Mouse (Mus musculus) hindbrain, embryonic 11.5 days (tissue): ENCODE data around the gene Nit1. TPM values are rescaled to one million over a fixed set of nuclear protein-coding genes. Genes with fewer than 3 reads are reported as not detected.

Experiments used
- ATAC-seq: fragments of 200-750 bp; cut with Nextera tagmentation; 2 replicates; pipeline ENCODE4 v1.8.0; 2017; ENCODE audit warnings: mild to moderate bottlenecking, moderate TSS enrichment, moderate library complexity; ENCODE audit not compliant: low FRiP score
- DNase-seq: peaks from one replicate; pipeline ENCODE4 v3.0.0-alpha.2; 2015; ENCODE audit warnings: low spot score
- H3K27ac ChIP-seq: fragments of 300-500 bp; sonication (generic); 2 replicates; pipeline ENCODE4 v1.5.1; 2014; ENCODE audit warnings: mild to moderate bottlenecking, low read depth, low read length
- H3K27me3 ChIP-seq: fragments of 300-500 bp; sonication (generic); 2 replicates; pipeline ENCODE4 v1.6.1; 2014; ENCODE audit warnings: mild to moderate bottlenecking, low read length, moderate library complexity, mixed read lengths; ENCODE audit not compliant: control insufficient read depth, insufficient read depth
- H3K36me3 ChIP-seq: fragments of 300-500 bp; sonication (generic); 2 replicates; pipeline ENCODE4 v1.6.1; 2014; ENCODE audit warnings: mild to moderate bottlenecking, low read length, moderate library complexity, mixed read lengths; ENCODE audit not compliant: control insufficient read depth, insufficient read depth
- H3K4me1 ChIP-seq: fragments of 300-500 bp; sonication (generic); replicated peaks from 2 replicates; pipeline ENCODE4 v1.6.1; 2014; ENCODE audit warnings: low read length, mixed read lengths; ENCODE audit not compliant: control insufficient read depth, insufficient read depth
- H3K4me2 ChIP-seq: fragments of 300-500 bp; sonication (generic); replicated peaks from 2 replicates; pipeline ENCODE4 v1.6.1; 2014; ENCODE audit warnings: mild to moderate bottlenecking, low read depth, low read length
- H3K4me3 ChIP-seq: fragments of 300-500 bp; sonication (generic); 2 replicates; pipeline ENCODE4 v1.5.1; 2014; ENCODE audit warnings: low read depth, low read length
- H3K9ac ChIP-seq: fragments of 300-500 bp; sonication (generic); 2 replicates; pipeline ENCODE4 v1.6.1; 2014; ENCODE audit warnings: low read depth, low read length
- H3K9me3 ChIP-seq: fragments of 300-500 bp; sonication (generic); 2 replicates; pipeline ENCODE4 v1.6.1; 2016; ENCODE audit warnings: low read length; ENCODE audit not compliant: control insufficient read depth
- WGBS: fragments of 180-500 bp; shearing (Covaris S2); extraction: QIAGEN DNeasy Blood & Tissue Kit; methylation state at CpG from one replicate; pipeline ENCODE4 v1.1.7; 2014; 5-methylcytosine and 5-hydroxymethylcytosine counted together
- polyA plus RNA-seq: library from polyadenylated mRNA; unstranded; fragments of >200 nt; fragmentation: Nextera tagmentation; extraction: Ambion mirVana; gene quantifications from 2 replicates; pipeline ENCODE4 v1.2.1, GENCODE M21; 2014

Nit1 gene
- polyA plus RNA-seq, 1 experiment from 2014 or later, result 30.7 TPM

DNA sequence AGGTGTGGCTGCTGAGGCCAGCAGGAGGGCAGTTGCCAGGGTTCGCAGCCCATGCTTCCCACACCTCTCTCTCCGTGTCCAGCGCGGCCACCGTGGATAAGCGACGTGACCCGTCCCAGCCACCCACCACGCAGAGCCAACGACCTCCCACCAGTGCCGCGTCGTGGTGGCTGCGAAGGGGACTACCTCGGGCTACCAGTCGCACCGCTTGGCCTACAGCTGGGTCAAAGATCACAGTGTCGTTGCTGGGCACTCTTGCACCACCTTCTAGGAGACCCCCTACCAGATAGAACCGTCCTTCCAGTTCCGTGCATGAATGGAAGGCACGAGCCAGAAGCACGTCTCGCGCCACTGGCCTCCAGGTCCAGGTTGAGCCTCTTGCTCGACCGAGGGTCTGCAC lies 14.8 kb upstream of the Nit1 start:
- Histone ChIP-seq H3K4me3 (peak overlapping the region; percentile 52), H3K4me1 (peaks cover 3% of the 10 kb centered on the region; the same call in 1 of the 2 replicates), H3K27ac (peak overlapping the region; percentile 48), H3K4me2 (peak overlapping the region; percentile 86), H3K9me3 (0 out of 2 replicates have a peak, but pooled peaks cover 2% of the 10 kb centered on the region), H3K9ac (peak overlapping the region; percentile 65), H3K36me3 (no peaks in the 10 kb centered on the region), H3K27me3 (no peaks in the 10 kb centered on the region)
- ATAC-seq, result peak; percentile 70
- 3% methylated on average over 25 of the region's 26 CpGs for WGBS
- no peak for DNase-seq

DNA sequence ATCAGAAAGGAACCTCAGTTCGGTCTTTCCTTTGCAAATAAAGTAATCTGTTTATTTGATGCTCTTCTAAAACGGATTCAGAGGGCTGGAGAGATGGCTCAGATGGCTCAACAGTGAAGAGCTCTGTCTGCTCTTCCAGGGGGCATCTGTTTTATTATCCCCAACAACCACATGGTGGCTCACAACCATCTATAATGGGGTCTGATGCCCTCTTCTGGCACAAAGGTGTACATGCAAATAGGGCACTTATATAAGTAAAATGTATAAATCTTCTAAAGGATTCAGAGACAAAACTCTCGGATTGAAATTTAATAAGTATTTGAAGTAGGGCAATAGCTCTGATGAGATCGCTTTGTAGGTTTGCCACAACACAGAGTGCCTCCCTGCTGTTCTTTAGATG lies 13.0 kb upstream of the Nit1 start:
- H3K27ac ChIP-seq, result no peak overlapping the region
- ATAC-seq (no peak), DNase-seq (peak; percentile 45)
- no peak overlapping the region for H3K4me3 ChIP-seq
- H3K4me1 ChIP-seq, result peaks cover 3% of the 10 kb centered on the region; the same call in 1 of the 2 replicates
- H3K9me3 ChIP-seq, result 0 out of 2 replicates have a peak, but pooled peaks cover 2% of the 10 kb centered on the region
- no peak overlapping the region for H3K4me2 ChIP-seq
- no peaks in the 10 kb centered on the region for H3K36me3 ChIP-seq
- no peaks in the 10 kb centered on the region for H3K27me3 ChIP-seq
- no peak overlapping the region for H3K9ac ChIP-seq
- 82% methylated on average over 4 of the region's 4 CpGs for WGBS

DNA sequence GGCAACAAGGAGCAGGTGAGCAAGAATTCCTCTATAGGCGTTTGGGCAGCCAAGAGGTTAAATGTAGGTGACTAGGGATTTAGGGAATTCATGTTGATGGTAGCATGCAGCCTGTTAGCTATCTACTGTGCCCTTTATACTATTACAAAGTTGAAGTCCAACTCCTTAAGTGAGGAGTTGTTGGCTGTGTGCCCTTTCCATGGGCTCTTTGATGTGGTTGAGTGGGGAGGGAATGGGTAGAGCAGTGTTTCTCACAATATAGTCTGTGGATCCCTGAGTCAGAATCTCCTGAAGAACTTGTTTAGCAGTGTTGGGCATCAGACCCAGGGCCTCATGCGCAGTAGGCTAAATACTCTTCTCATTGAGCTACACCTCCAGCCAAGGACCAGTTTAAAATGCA lies 11.4 kb upstream of the Nit1 start:
- no peak overlapping the region for H3K4me3 ChIP-seq
- H3K36me3 ChIP-seq, result no peaks in the 10 kb centered on the region
- DNase-seq, result no peak
- H3K27ac ChIP-seq, result no peak overlapping the region
- 85% methylated on average over 2 of the region's 2 CpGs for WGBS
- peaks cover 3% of the 10 kb centered on the region; the same call in 1 of the 2 replicates for H3K4me1 ChIP-seq
- H3K27me3 ChIP-seq, result no peaks in the 10 kb centered on the region
- H3K9me3 ChIP-seq, result 0 out of 2 replicates have a peak, but pooled peaks cover 2% of the 10 kb centered on the region
- no peak overlapping the region for H3K9ac ChIP-seq
- no peak overlapping the region for H3K4me2 ChIP-seq
- ATAC-seq, result no peak

DNA sequence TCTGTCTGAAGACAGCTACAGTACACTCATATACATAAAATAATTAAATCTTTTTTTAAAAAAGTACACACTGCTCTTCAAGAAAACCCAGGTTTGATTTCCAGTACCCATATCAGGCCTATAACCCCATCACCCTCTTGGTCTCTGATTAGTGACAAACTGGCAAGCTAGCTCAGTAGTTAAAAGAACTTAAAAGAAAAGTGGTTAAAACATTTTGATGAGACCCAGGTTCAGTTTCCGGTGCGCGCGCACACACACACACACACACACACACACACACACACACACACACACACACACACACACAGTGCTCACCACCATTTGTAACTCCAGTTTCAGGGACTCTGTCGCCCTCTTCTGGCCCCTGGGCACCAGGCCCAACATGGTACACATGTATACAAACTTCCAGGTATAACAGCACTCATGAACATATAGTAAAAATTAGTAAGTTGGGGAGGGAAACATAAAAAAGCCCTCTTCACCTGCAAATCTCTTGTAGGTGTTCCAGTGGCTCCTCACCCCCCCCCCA lies 10.4 kb upstream of the Nit1 start:
- ATAC-seq (no peak), DNase-seq (peak; percentile 35)
- no peaks in the 10 kb centered on the region for H3K27me3 ChIP-seq
- no peak overlapping the region for H3K27ac ChIP-seq
- no peak overlapping the region for H3K4me2 ChIP-seq
- H3K36me3 ChIP-seq, result no peaks in the 10 kb centered on the region
- no peak overlapping the region for H3K4me3 ChIP-seq
- 0 out of 2 replicates have a peak, but pooled peaks cover 2% of the 10 kb centered on the region for H3K9me3 ChIP-seq
- WGBS, result 84% methylated on average over 5 of the region's 5 CpGs
- peaks cover 3% of the 10 kb centered on the region; the same call in 1 of the 2 replicates for H3K4me1 ChIP-seq
- H3K9ac ChIP-seq, result no peak overlapping the region

- Histone ChIP-seq H3K4me3 (no peak overlapping the region), H3K9ac (no peak overlapping the region), H3K36me3 (no peaks in the 10 kb centered on the region), H3K4me1 (no peaks in the 10 kb centered on the region; the same call in 1 of the 2 replicates), H3K27me3 (no peaks in the 10 kb centered on the region), H3K27ac (no peak overlapping the region), H3K9me3 (no peaks in the 10 kb centered on the region), H3K4me2 (no peak overlapping the region)
- DNase-seq (no peak), ATAC-seq (no peak)
- WGBS, result 86% methylated on average over 2 of the region's 2 CpGs
Observed at GRCm38 (mm10) chr1:171349210-171349609, 3.8 kb upstream of the Nit1 start.

DNA sequence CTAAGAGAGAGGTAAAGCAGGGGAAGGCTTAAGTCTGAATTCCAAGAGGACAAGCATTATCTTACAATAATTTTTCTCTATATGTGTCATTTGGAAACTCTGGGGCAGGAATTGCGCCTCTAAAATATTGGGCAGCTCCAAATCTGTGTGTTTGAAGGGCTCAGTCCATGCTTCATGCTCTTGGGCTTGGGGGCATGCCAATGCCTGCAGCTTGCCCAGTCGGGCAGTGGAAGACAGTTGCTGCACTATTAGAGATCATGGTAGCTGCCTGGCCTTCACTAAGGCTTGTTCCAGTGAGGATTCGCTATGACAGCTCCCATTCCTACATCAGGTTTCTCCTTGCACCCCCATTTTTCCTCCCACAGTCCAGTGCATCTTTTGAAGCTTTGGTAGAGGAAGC lies 3.2 kb upstream of the Nit1 start:
- Histone ChIP-seq H3K27me3 (no peaks in the 10 kb centered on the region), H3K4me3 (no peak overlapping the region), H3K27ac (no peak overlapping the region), H3K9me3 (no peaks in the 10 kb centered on the region), H3K4me2 (no peak overlapping the region), H3K36me3 (no peaks in the 10 kb centered on the region), H3K9ac (no peak overlapping the region), H3K4me1 (no peaks in the 10 kb centered on the region; the same call in 1 of the 2 replicates)
- 93% methylated on average over 3 of the region's 3 CpGs for WGBS
- DNase-seq, result no peak
- ATAC-seq, result no peak

DNA sequence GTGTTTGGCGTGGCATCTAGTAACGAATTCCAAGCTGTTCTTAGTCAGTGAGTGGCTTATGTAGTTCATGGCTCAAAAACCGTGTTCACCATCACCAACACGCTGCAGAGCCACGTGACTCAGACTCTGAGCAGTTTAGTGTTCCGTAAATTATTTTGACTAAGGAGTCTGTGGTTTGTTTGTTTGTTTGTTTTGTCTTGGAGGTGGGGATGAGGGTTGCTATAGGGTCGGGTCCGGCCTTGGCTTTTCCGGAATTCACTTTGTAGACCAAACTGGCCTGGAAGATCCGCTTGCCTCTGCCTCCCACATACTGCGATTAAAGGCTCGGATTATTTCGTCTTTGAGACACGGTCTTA lies 627 bp upstream of the Nit1 start:
- Histone ChIP-seq H3K4me1 (no peaks in the 10 kb centered on the region; the same call in 1 of the 2 replicates), H3K4me2 (peak overlapping the region; percentile 81), H3K9ac (peak overlapping the region; percentile 77), H3K27me3 (no peaks in the 10 kb centered on the region), H3K36me3 (no peaks in the 10 kb centered on the region), H3K4me3 (peak overlapping the region; percentile 95), H3K9me3 (no peaks in the 10 kb centered on the region), H3K27ac (no peak overlapping the region)
- no peak for ATAC-seq
- DNase-seq, result no peak
- WGBS, result under 1% methylated on average over 14 of the region's 14 CpGs

- H3K4me3 ChIP-seq, result peak overlapping the region; percentile 95; the same call in 1 of the 2 replicates
- H3K9me3 ChIP-seq, result no peaks in the 10 kb centered on the region
- no peak overlapping the region for H3K27ac ChIP-seq
- WGBS, result 83% methylated on average over 9 of the region's 9 CpGs
- DNase-seq, result peak; percentile 13
- no peaks in the 10 kb centered on the region; the same call in 1 of the 2 replicates for H3K4me1 ChIP-seq
- no peaks in the 10 kb centered on the region for H3K36me3 ChIP-seq
- peak overlapping the region; percentile 81 for H3K4me2 ChIP-seq
- peak overlapping the region; percentile 77; the same call in 1 of the 2 replicates for H3K9ac ChIP-seq
- 0 out of 2 replicates have a peak, but pooled peaks have one; percentile 17 for ATAC-seq
- H3K27me3 ChIP-seq, result no peaks in the 10 kb centered on the region
Observed at GRCm38 (mm10) chr1:171344715-171345114, 731 bp downstream of the Nit1 start.
